Mouse (Mus musculus): ENCODE data around the gene Osbp2. TPM values are rescaled to one million over a fixed set of nuclear protein-coding genes. Genes with fewer than 3 reads are reported as not detected.

The Osbp2 gene
- polyA plus RNA-seq, 1 experiment from 2014 or later: 3.0 TPM

DNA sequence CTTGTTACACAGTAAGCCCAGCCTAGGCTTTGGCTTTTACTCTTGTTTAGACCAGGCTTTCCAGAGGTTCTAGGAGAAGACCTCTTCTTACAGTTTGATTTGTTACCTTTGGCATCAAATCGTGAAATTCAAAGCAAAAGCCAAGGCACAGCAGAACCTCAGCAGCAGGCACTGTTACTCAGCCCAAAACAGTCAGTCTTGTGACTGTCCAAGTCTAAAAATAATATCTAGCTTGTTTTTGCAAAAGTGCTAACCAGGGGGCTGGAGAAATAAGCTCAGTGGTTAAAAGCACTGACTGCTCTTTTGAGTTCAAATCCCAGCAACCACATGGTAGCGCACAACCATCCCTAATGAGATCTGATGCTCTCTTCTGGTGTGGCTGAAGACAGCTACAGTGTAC lies 176.8 kb downstream of the Osbp2 start:
- no peak for ATAC-seq (ENCODE audit: insufficient number of reproducible peaks, insufficient read depth, low FRiP score, low TSS enrichment, low read depth)
- no peak overlapping the region for H3K4me3 ChIP-seq
- no peaks in the 10 kb centered on the region for H3K9me3 ChIP-seq
- no peak overlapping the region for H3K27ac ChIP-seq
- no peak overlapping the region for H3K9ac ChIP-seq
- no peaks in the 10 kb centered on the region for H3K27me3 ChIP-seq
- H3K36me3 ChIP-seq: peaks cover 94% of the 10 kb centered on the region
- no peaks in the 10 kb centered on the region for H3K4me1 ChIP-seq
- H3K4me2 ChIP-seq: no peak overlapping the region
- WGBS: 91% methylated on average over 2 of the region's 2 CpGs

DNA sequence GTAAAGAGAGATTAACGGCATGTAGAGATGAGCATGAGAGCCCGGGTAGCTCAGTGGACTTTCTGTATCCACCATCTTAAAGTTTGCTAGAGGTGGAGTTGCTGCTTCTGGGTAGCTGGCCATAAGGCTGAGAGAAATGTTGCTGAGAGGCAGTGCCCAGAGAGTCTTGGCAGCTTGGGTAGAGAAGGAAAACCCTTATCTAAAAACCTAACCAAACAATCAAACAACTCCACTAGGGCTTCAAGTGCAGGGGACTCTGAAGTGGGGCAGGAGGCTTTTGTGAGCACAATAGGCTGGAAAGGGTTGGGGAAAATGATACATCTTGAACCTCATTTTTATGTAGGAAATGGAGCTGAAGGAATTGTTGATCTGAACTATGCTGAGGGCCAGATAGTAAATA lies 177.4 kb downstream of the Osbp2 start:
- peaks cover 92% of the 10 kb centered on the region for H3K36me3 ChIP-seq

GRCm38 (mm10) chr11:3685431-3685830 lies 178.3 kb downstream of the Osbp2 start:
- H3K36me3 ChIP-seq: peaks cover 92% of the 10 kb centered on the region
- no peaks in the 10 kb centered on the region for H3K27me3 ChIP-seq
- no peak overlapping the region for H3K4me3 ChIP-seq
- no peak overlapping the region for H3K9ac ChIP-seq
- H3K27ac ChIP-seq: no peak overlapping the region
- WGBS: 91% methylated on average over 8 of the region's 8 CpGs
- H3K4me1 ChIP-seq: no peaks in the 10 kb centered on the region
- no peak for ATAC-seq (ENCODE audit: insufficient number of reproducible peaks, insufficient read depth, low FRiP score, low TSS enrichment, low read depth)
- H3K4me2 ChIP-seq: no peak overlapping the region
- no peaks in the 10 kb centered on the region for H3K9me3 ChIP-seq

More for the DNA sequence above, 177.4 kb downstream of the Osbp2 start:
- H3K4me2 ChIP-seq: no peak overlapping the region
- H3K4me3 ChIP-seq: no peak overlapping the region
- H3K9me3 ChIP-seq: no peaks in the 10 kb centered on the region
- WGBS: 94% methylated on average over 2 of the region's 2 CpGs
- no peaks in the 10 kb centered on the region for H3K27me3 ChIP-seq
- no peaks in the 10 kb centered on the region for H3K4me1 ChIP-seq
- no peak overlapping the region for H3K27ac ChIP-seq
- no peak overlapping the region for H3K9ac ChIP-seq
- no peak for ATAC-seq (ENCODE audit: insufficient number of reproducible peaks, insufficient read depth, low FRiP score, low TSS enrichment, low read depth)

GRCm38 (mm10) chr11:3684723-3685430 lies 178.8 kb downstream of the Osbp2 start:
- ATAC-seq (ENCODE audit: insufficient number of reproducible peaks, insufficient read depth, low FRiP score, low TSS enrichment, low read depth): no peak
- Histone ChIP-seq H3K27ac (no peak overlapping the region), H3K27me3 (no peaks in the 10 kb centered on the region), H3K9ac (no peak overlapping the region), H3K4me2 (no peak overlapping the region), H3K4me3 (no peak overlapping the region), H3K9me3 (no peaks in the 10 kb centered on the region), H3K36me3 (peaks cover 92% of the 10 kb centered on the region), H3K4me1 (no peaks in the 10 kb centered on the region)
- 89% methylated on average over 5 of the region's 5 CpGs for WGBS

- H3K36me3 ChIP-seq: peaks cover 91% of the 10 kb centered on the region
- H3K27me3 ChIP-seq: no peaks in the 10 kb centered on the region
- H3K4me2 ChIP-seq: no peak overlapping the region
- ATAC-seq (ENCODE audit: insufficient number of reproducible peaks, insufficient read depth, low FRiP score, low TSS enrichment, low read depth): no peak
- no peak overlapping the region for H3K4me3 ChIP-seq
- no peak overlapping the region for H3K27ac ChIP-seq
- H3K9ac ChIP-seq: no peak overlapping the region
- 96% methylated on average over 1 of the region's 1 CpGs for WGBS
- H3K9me3 ChIP-seq: no peaks in the 10 kb centered on the region
- no peaks in the 10 kb centered on the region for H3K4me1 ChIP-seq
Measured at GRCm38 (mm10) chr11:3684232-3684631, 179.5 kb downstream of the Osbp2 start.

DNA sequence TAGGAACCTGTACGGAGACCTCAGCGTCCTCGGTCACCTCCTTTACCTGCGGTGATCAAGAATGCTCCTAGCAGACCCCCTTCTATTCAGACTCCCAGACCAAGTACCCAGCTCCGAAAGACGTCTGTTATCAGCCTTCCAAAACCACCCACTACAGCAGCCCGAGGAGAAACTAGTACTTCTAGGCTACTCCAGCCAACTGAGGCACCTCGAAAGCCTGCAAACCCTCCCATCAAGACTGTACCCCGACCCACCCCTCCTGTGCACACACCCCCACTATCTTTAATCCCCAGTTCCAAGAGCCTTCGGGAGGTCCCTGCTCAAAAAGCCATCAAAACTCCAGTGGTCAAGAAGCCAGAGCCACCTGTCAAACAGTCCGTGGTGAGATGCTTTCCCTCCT lies 180.0 kb downstream of the Osbp2 start:
- no peak for ATAC-seq (ENCODE audit: insufficient number of reproducible peaks, insufficient read depth, low FRiP score, low TSS enrichment, low read depth)

DNA sequence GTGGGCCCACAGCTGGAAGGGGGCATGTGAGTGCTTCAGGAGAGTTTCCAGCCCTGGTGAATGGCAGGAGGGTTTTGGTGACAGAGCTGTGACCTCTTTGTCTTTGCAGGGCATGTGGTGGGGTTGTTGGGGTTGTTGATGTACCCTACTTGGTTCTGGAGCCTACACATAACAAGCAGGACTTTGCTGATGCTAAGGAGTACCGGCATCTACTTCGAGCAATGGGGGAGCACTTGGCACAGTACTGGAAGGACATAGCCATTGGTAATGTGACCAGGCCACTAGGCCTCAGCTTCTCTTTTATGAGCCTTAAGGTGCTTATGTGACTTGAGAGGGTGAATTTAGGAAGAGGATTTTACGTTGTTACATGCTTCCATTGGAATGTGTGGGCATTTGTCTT lies 183.9 kb downstream of the Osbp2 start:
- H3K9ac ChIP-seq: no peak overlapping the region
- H3K9me3 ChIP-seq: no peaks in the 10 kb centered on the region
- ATAC-seq (ENCODE audit: insufficient number of reproducible peaks, insufficient read depth, low FRiP score, low TSS enrichment, low read depth): no peak
- H3K27ac ChIP-seq: no peak overlapping the region
- no peak overlapping the region for H3K4me3 ChIP-seq
- no peaks in the 10 kb centered on the region for H3K4me1 ChIP-seq
- no peak overlapping the region for H3K4me2 ChIP-seq
- H3K36me3 ChIP-seq: peaks cover 90% of the 10 kb centered on the region
- 98% methylated on average over 3 of the region's 3 CpGs for WGBS
- H3K27me3 ChIP-seq: no peaks in the 10 kb centered on the region

More for the DNA sequence above, 180.0 kb downstream of the Osbp2 start:
- no peak overlapping the region for H3K27ac ChIP-seq
- peaks cover 91% of the 10 kb centered on the region for H3K36me3 ChIP-seq
- 94% methylated on average over 11 of the region's 11 CpGs for WGBS
- H3K4me3 ChIP-seq: no peak overlapping the region
- no peaks in the 10 kb centered on the region for H3K4me1 ChIP-seq
- H3K9me3 ChIP-seq: no peaks in the 10 kb centered on the region
- H3K9ac ChIP-seq: no peak overlapping the region
- H3K4me2 ChIP-seq: no peak overlapping the region
- no peaks in the 10 kb centered on the region for H3K27me3 ChIP-seq

- no peaks in the 10 kb centered on the region for H3K27me3 ChIP-seq
- no peak overlapping the region for H3K27ac ChIP-seq
- 76% methylated on average over 6 of the region's 6 CpGs for WGBS
- no peak for ATAC-seq (ENCODE audit: insufficient number of reproducible peaks, insufficient read depth, low FRiP score, low TSS enrichment, low read depth)
- H3K4me3 ChIP-seq: no peak overlapping the region
- H3K4me2 ChIP-seq: no peak overlapping the region
- H3K4me1 ChIP-seq: no peaks in the 10 kb centered on the region
- H3K9ac ChIP-seq: no peak overlapping the region
- peaks cover 92% of the 10 kb centered on the region for H3K36me3 ChIP-seq
- no peaks in the 10 kb centered on the region for H3K9me3 ChIP-seq
Measured at GRCm38 (mm10) chr11:3677204-3677603, 186.5 kb downstream of the Osbp2 start.

- no peak overlapping the region for H3K9ac ChIP-seq
- WGBS: 96% methylated on average over 5 of the region's 5 CpGs
- no peak overlapping the region for H3K27ac ChIP-seq
- ATAC-seq (ENCODE audit: insufficient number of reproducible peaks, insufficient read depth, low FRiP score, low TSS enrichment, low read depth): no peak
- H3K4me3 ChIP-seq: no peak overlapping the region
- no peak overlapping the region for H3K4me2 ChIP-seq
- H3K9me3 ChIP-seq: no peaks in the 10 kb centered on the region
- no peaks in the 10 kb centered on the region for H3K27me3 ChIP-seq
- H3K4me1 ChIP-seq: no peaks in the 10 kb centered on the region
- peaks cover 96% of the 10 kb centered on the region for H3K36me3 ChIP-seq
Measured at GRCm38 (mm10) chr11:3676423-3676822, 187.3 kb downstream of the Osbp2 start.

DNA sequence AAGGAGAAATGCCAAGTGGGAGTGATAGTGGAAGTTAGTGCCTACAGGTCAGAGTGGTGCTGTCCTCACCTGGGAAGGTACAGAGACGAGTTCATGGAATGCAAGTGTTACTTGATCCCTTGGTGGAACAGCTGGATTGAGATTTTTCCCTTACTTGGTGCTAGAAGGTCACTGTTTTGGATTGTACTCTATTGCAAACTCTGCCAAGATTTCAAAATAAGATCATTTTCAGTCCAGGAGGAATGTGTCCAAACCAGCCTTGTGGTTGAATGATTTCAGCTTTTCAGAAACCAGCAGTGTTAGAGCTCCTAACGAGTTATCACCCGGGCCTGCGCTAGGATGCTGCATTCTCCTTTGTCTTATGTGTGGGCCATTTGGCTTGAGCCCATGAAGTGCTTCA lies 189.2 kb downstream of the Osbp2 start:
- H3K4me3 ChIP-seq: no peak overlapping the region
- H3K4me1 ChIP-seq: no peaks in the 10 kb centered on the region
- no peaks in the 10 kb centered on the region for H3K27me3 ChIP-seq
- H3K9me3 ChIP-seq: no peaks in the 10 kb centered on the region
- 79% methylated on average over 4 of the region's 4 CpGs for WGBS
- H3K27ac ChIP-seq: no peak overlapping the region
- H3K36me3 ChIP-seq: peaks cover 96% of the 10 kb centered on the region
- H3K4me2 ChIP-seq: no peak overlapping the region
- no peak overlapping the region for H3K9ac ChIP-seq
- ATAC-seq (ENCODE audit: insufficient number of reproducible peaks, insufficient read depth, low FRiP score, low TSS enrichment, low read depth): no peak

- no peaks in the 10 kb centered on the region for H3K9me3 ChIP-seq
- no peak overlapping the region for H3K27ac ChIP-seq
- H3K36me3 ChIP-seq: peaks cover 94% of the 10 kb centered on the region
- no peak overlapping the region for H3K4me2 ChIP-seq
- no peak overlapping the region for H3K4me3 ChIP-seq
- ATAC-seq (ENCODE audit: insufficient number of reproducible peaks, insufficient read depth, low FRiP score, low TSS enrichment, low read depth): no peak
- 100% methylated on average over 1 of the region's 1 CpGs for WGBS
- no peak overlapping the region for H3K9ac ChIP-seq
- no peaks in the 10 kb centered on the region for H3K4me1 ChIP-seq
- no peaks in the 10 kb centered on the region for H3K27me3 ChIP-seq
Measured at GRCm38 (mm10) chr11:3671000-3671628, 192.6 kb downstream of the Osbp2 start.

DNA sequence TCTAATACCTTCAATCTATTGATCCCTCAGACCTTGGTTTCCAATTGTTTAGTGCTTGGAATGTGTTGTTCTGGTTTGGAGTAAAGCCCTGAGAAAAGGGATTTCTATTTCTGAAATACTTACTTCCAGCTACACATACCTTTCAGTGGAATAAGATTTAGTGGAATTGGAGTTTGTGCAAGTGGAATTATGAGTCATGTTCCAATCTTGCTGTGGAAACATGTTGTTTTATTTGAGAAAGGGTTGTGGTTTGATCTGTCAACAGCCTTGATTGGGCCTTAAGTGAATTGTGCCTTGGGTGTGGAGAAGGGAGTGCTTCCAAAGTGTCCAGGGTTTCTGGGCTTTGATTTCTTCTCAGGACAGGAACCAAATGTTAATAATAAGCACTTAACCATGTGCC lies 193.9 kb downstream of the Osbp2 start:
- ATAC-seq (ENCODE audit: insufficient number of reproducible peaks, insufficient read depth, low FRiP score, low TSS enrichment, low read depth): no peak
- no peak overlapping the region for H3K4me3 ChIP-seq
- H3K4me1 ChIP-seq: no peaks in the 10 kb centered on the region
- no peak overlapping the region for H3K9ac ChIP-seq
- H3K36me3 ChIP-seq: peaks cover 91% of the 10 kb centered on the region
- H3K9me3 ChIP-seq: no peaks in the 10 kb centered on the region
- H3K27ac ChIP-seq: no peak overlapping the region
- H3K27me3 ChIP-seq: no peaks in the 10 kb centered on the region
- no peak overlapping the region for H3K4me2 ChIP-seq

Measured in embryonic facial prominence, embryonic 13.5 days (tissue).